Mouse (Mus musculus): Measurements from ENCODE around the gene Itpa. TPM values are rescaled to one million over a fixed set of nuclear protein-coding genes. Genes with fewer than 3 reads are reported as not detected.
A peak's percentile ranks its signal among the peaks of the same experiment; 100 is the strongest.

Itpa gene
- polyA plus RNA-seq, 1 experiment from 2014 or later = 116 TPM

- peak; percentile 43 for DNase-seq (ENCODE audit: low spot score)
- 75% methylated on average over 9 of the region's 9 CpGs for WGBS
- H3K9ac ChIP-seq = no peak overlapping the region
- H3K27ac ChIP-seq = no peak overlapping the region
- H3K36me3 ChIP-seq (replicated peaks; ENCODE audit: control insufficient read depth, insufficient read depth) = peaks cover 33% of the 10 kb centered on the region
- 0 out of 2 replicates have a peak, but pooled peaks have one; percentile 12 for ATAC-seq (ENCODE audit: low FRiP score)
- no peaks in the 10 kb centered on the region for H3K27me3 ChIP-seq (ENCODE audit: control insufficient read depth, insufficient read depth, low read length)
- no peaks in the 10 kb centered on the region for H3K9me3 ChIP-seq (ENCODE audit: control insufficient read depth, low read length)
- H3K4me3 ChIP-seq (replicated peaks; ENCODE audit: low read length) = no peak overlapping the region
- no peak overlapping the region for H3K4me2 ChIP-seq (replicated peaks)
- no peaks in the 10 kb centered on the region for H3K4me1 ChIP-seq (replicated peaks; ENCODE audit: control insufficient read depth, insufficient read depth, low read length)
These were observed 36.9 kb downstream of the Itpa start for GRCm38 (mm10) chr2:130704040-130705001.

- Histone ChIP-seq H3K9ac (no peak overlapping the region), H3K27me3 (ENCODE audit: control insufficient read depth, insufficient read depth, low read length) (no peaks in the 10 kb centered on the region), H3K4me1 (replicated peaks; ENCODE audit: control insufficient read depth, insufficient read depth, low read length) (no peaks in the 10 kb centered on the region), H3K4me3 (replicated peaks; ENCODE audit: low read length) (no peak overlapping the region), H3K36me3 (replicated peaks; ENCODE audit: control insufficient read depth, insufficient read depth) (peaks cover 42% of the 10 kb centered on the region), H3K4me2 (replicated peaks) (no peak overlapping the region), H3K27ac (no peak overlapping the region), H3K9me3 (ENCODE audit: control insufficient read depth, low read length) (no peaks in the 10 kb centered on the region)
- DNase-seq (ENCODE audit: low spot score) (no peak), ATAC-seq (ENCODE audit: low FRiP score) (no peak)
- 74% methylated on average over 6 of the region's 6 CpGs for WGBS
These were observed 37.8 kb downstream of the Itpa start for GRCm38 (mm10) chr2:130705178-130705577.

GRCm38 (mm10) chr2:130706602-130707001 lies 39.2 kb downstream of the Itpa start:
- Histone ChIP-seq H3K9me3 (ENCODE audit: control insufficient read depth, low read length) (no peaks in the 10 kb centered on the region), H3K27ac (no peak overlapping the region), H3K9ac (no peak overlapping the region), H3K36me3 (replicated peaks; ENCODE audit: control insufficient read depth, insufficient read depth) (peaks cover 56% of the 10 kb centered on the region), H3K4me1 (replicated peaks; ENCODE audit: control insufficient read depth, insufficient read depth, low read length) (no peaks in the 10 kb centered on the region), H3K4me3 (replicated peaks; ENCODE audit: low read length) (no peak overlapping the region), H3K4me2 (replicated peaks) (no peak overlapping the region), H3K27me3 (ENCODE audit: control insufficient read depth, insufficient read depth, low read length) (no peaks in the 10 kb centered on the region)
- no peak for DNase-seq (ENCODE audit: low spot score)
- ATAC-seq (ENCODE audit: low FRiP score) = no peak
- 83% methylated on average over 4 of the region's 4 CpGs for WGBS

GRCm38 (mm10) chr2:130707057-130707456 lies 39.6 kb downstream of the Itpa start:
- Histone ChIP-seq H3K27me3 (ENCODE audit: control insufficient read depth, insufficient read depth, low read length) (no peaks in the 10 kb centered on the region), H3K27ac (no peak overlapping the region), H3K4me3 (replicated peaks; ENCODE audit: low read length) (no peak overlapping the region), H3K4me1 (replicated peaks; ENCODE audit: control insufficient read depth, insufficient read depth, low read length) (no peaks in the 10 kb centered on the region), H3K9ac (no peak overlapping the region), H3K9me3 (ENCODE audit: control insufficient read depth, low read length) (no peaks in the 10 kb centered on the region), H3K4me2 (replicated peaks) (no peak overlapping the region), H3K36me3 (replicated peaks; ENCODE audit: control insufficient read depth, insufficient read depth) (peaks cover 61% of the 10 kb centered on the region)
- no peak for ATAC-seq (ENCODE audit: low FRiP score)
- DNase-seq (ENCODE audit: low spot score) = no peak
- 79% methylated on average over 10 of the region's 10 CpGs for WGBS

- Histone ChIP-seq H3K4me2 (replicated peaks) (no peak overlapping the region), H3K9me3 (ENCODE audit: control insufficient read depth, low read length) (no peaks in the 10 kb centered on the region), H3K36me3 (replicated peaks; ENCODE audit: control insufficient read depth, insufficient read depth) (peaks cover 94% of the 10 kb centered on the region), H3K9ac (no peak overlapping the region), H3K27me3 (ENCODE audit: control insufficient read depth, insufficient read depth, low read length) (no peaks in the 10 kb centered on the region), H3K4me3 (replicated peaks; ENCODE audit: low read length) (no peak overlapping the region), H3K27ac (no peak overlapping the region), H3K4me1 (replicated peaks; ENCODE audit: control insufficient read depth, insufficient read depth, low read length) (no peaks in the 10 kb centered on the region)
- DNase-seq (ENCODE audit: low spot score) = no peak
- WGBS = 87% methylated on average over 6 of the region's 6 CpGs
- no peak for ATAC-seq (ENCODE audit: low FRiP score)
These were observed 50.5 kb downstream of the Itpa start for GRCm38 (mm10) chr2:130717951-130718350.

GRCm38 (mm10) chr2:130724369-130724768 lies 57.0 kb downstream of the Itpa start:
- no peak overlapping the region for H3K9ac ChIP-seq
- no peak overlapping the region for H3K4me3 ChIP-seq (replicated peaks; ENCODE audit: low read length)
- H3K27ac ChIP-seq = no peak overlapping the region
- no peak for DNase-seq (ENCODE audit: low spot score)
- WGBS = 75% methylated on average over 4 of the region's 4 CpGs
- no peaks in the 10 kb centered on the region for H3K4me1 ChIP-seq (replicated peaks; ENCODE audit: control insufficient read depth, insufficient read depth, low read length)
- H3K36me3 ChIP-seq (replicated peaks; ENCODE audit: control insufficient read depth, insufficient read depth) = peaks cover 97% of the 10 kb centered on the region
- no peak overlapping the region for H3K4me2 ChIP-seq (replicated peaks)
- no peaks in the 10 kb centered on the region for H3K27me3 ChIP-seq (ENCODE audit: control insufficient read depth, insufficient read depth, low read length)
- H3K9me3 ChIP-seq (ENCODE audit: control insufficient read depth, low read length) = no peaks in the 10 kb centered on the region
- no peak for ATAC-seq (ENCODE audit: low FRiP score)

GRCm38 (mm10) chr2:130727752-130728151 lies 60.3 kb downstream of the Itpa start:
- no peaks in the 10 kb centered on the region for H3K27me3 ChIP-seq (ENCODE audit: control insufficient read depth, insufficient read depth, low read length)
- no peak overlapping the region for H3K9ac ChIP-seq
- no peaks in the 10 kb centered on the region for H3K4me1 ChIP-seq (replicated peaks; ENCODE audit: control insufficient read depth, insufficient read depth, low read length)
- H3K4me2 ChIP-seq (replicated peaks) = no peak overlapping the region
- no peak for ATAC-seq (ENCODE audit: low FRiP score)
- peaks cover 98% of the 10 kb centered on the region for H3K36me3 ChIP-seq (replicated peaks; ENCODE audit: control insufficient read depth, insufficient read depth)
- 89% methylated on average over 1 of the region's 1 CpGs for WGBS
- no peak overlapping the region for H3K27ac ChIP-seq
- H3K4me3 ChIP-seq (replicated peaks; ENCODE audit: low read length) = no peak overlapping the region
- H3K9me3 ChIP-seq (ENCODE audit: control insufficient read depth, low read length) = no peaks in the 10 kb centered on the region
- DNase-seq (ENCODE audit: low spot score) = no peak

GRCm38 (mm10) chr2:130728906-130729585 lies 61.6 kb downstream of the Itpa start:
- Histone ChIP-seq H3K4me3 (replicated peaks; ENCODE audit: low read length) (no peak overlapping the region), H3K4me1 (replicated peaks; ENCODE audit: control insufficient read depth, insufficient read depth, low read length) (no peaks in the 10 kb centered on the region), H3K4me2 (replicated peaks) (no peak overlapping the region), H3K9ac (no peak overlapping the region), H3K27ac (no peak overlapping the region), H3K9me3 (ENCODE audit: control insufficient read depth, low read length) (no peaks in the 10 kb centered on the region), H3K27me3 (ENCODE audit: control insufficient read depth, insufficient read depth, low read length) (no peaks in the 10 kb centered on the region), H3K36me3 (replicated peaks; ENCODE audit: control insufficient read depth, insufficient read depth) (peaks cover 97% of the 10 kb centered on the region)
- ATAC-seq (ENCODE audit: low FRiP score) = no peak
- DNase-seq (ENCODE audit: low spot score) = no peak
- WGBS = 95% methylated on average over 2 of the region's 2 CpGs

- Histone ChIP-seq H3K9me3 (ENCODE audit: control insufficient read depth, low read length) (no peaks in the 10 kb centered on the region), H3K27ac (no peak overlapping the region), H3K27me3 (ENCODE audit: control insufficient read depth, insufficient read depth, low read length) (no peaks in the 10 kb centered on the region), H3K9ac (no peak overlapping the region), H3K4me3 (replicated peaks; ENCODE audit: low read length) (no peak overlapping the region), H3K4me1 (replicated peaks; ENCODE audit: control insufficient read depth, insufficient read depth, low read length) (no peaks in the 10 kb centered on the region), H3K36me3 (replicated peaks; ENCODE audit: control insufficient read depth, insufficient read depth) (peaks cover 97% of the 10 kb centered on the region), H3K4me2 (replicated peaks) (no peak overlapping the region)
- ATAC-seq (ENCODE audit: low FRiP score) (no peak), DNase-seq (ENCODE audit: low spot score) (no peak)
- WGBS = 92% methylated on average over 9 of the region's 9 CpGs
These were observed 63.3 kb downstream of the Itpa start for GRCm38 (mm10) chr2:130730746-130731145.
